ENCODE assay signal across 8 mouse cellular contexts in genomic region chr2:164784869-164785420, GRCm38 (mm10). TPM values are rescaled to one million over a fixed set of nuclear protein-coding genes. Genes with fewer than 3 reads are reported as not detected.
DNase-seq lines count a peak whose midpoint lies in the region; ATAC-seq lines count a peak whose summit lies in the region.

No protein-coding gene starts in this region.

- peak overlapping the region; percentile 72 for H3K9ac ChIP-seq in neural tube, embryonic 11.5 days (ENCODE audit: low read length)
- peak overlapping the region; percentile 82 for H3K9ac ChIP-seq in liver, embryonic 13.5 days

- no peaks in the 10 kb centered on the region for H3K4me1 ChIP-seq in neural tube, embryonic 11.5 days (ENCODE audit: control insufficient read depth, insufficient read depth, low read length)
- peaks cover 57% of the 10 kb centered on the region for H3K4me1 ChIP-seq in liver, embryonic 13.5 days (replicated peaks)

- H3K27me3 ChIP-seq in neural tube, embryonic 11.5 days (ENCODE audit: control insufficient read depth, insufficient read depth, low read length): no peaks in the 10 kb centered on the region
- peaks cover 49% of the 10 kb centered on the region for H3K27me3 ChIP-seq in liver, embryonic 13.5 days

- H3K36me3 ChIP-seq in neural tube, embryonic 11.5 days (ENCODE audit: control insufficient read depth, insufficient read depth, low read length): no peaks in the 10 kb centered on the region
- peaks cover 10% of the 10 kb centered on the region for H3K36me3 ChIP-seq in liver, embryonic 13.5 days

- H3K27ac ChIP-seq in neural tube, embryonic 11.5 days (ENCODE audit: low read depth, low read length): no peak overlapping the region
- H3K27ac ChIP-seq in liver, embryonic 13.5 days: peak overlapping the region; percentile 76

- peak overlapping the region; percentile 61 for H3K4me3 ChIP-seq in neural tube, embryonic 11.5 days (ENCODE audit: low read depth, low read length)
- peak overlapping the region; percentile 70 for H3K4me3 ChIP-seq in liver, embryonic 13.5 days (replicated peaks)

- peak overlapping the region; percentile 81 for H3K4me2 ChIP-seq in neural tube, embryonic 11.5 days (ENCODE audit: low read depth)
- H3K4me2 ChIP-seq in liver, embryonic 13.5 days: peak overlapping the region; percentile 99

- WGBS in neural tube, embryonic 11.5 days: 16% methylated on average over 7 of the region's 7 CpGs
- 6% methylated on average over 7 of the region's 7 CpGs for whole genome bisulfite sequencing in liver, embryonic 13.5 days (ENCODE audit: insufficient replicate concordance)

- intact Hi-C loops in left cerebral cortex, postnatal 14 days (cut with DNase I): no loop called here

- no peaks in the 10 kb centered on the region for H3K9me3 ChIP-seq in neural tube, embryonic 11.5 days (ENCODE audit: control insufficient read depth, low read length)
- no peaks in the 10 kb centered on the region for H3K9me3 ChIP-seq in liver, embryonic 13.5 days (replicated peaks)

- ATAC-seq in neural tube, embryonic 11.5 days (ENCODE audit: insufficient read depth, low FRiP score, low TSS enrichment): no peak
- ATAC-seq in liver, embryonic 13.5 days (ENCODE audit: low read depth): no peak

- DNase-seq in adrenal gland, adult 2 months: peak; percentile 44
- DNase-seq in adrenal gland, adult 8-10 months: no peak
- no peak for DNase-seq in neural tube, embryonic 11.5 days (ENCODE audit: low spot score)
- no peak for DNase-seq in neural tube, embryonic 10.5 days (ENCODE audit: extremely low spot score, low spot score)
- no peak for DNase-seq in liver, embryonic 13.5 days
- no peak for DNase-seq in right cerebral cortex, postnatal 36 days (ENCODE audit: low spot score in 2 of 2)
- no peak for DNase-seq in cerebellum, postnatal 4 days (ENCODE audit: low spot score in 2 of 2)
- DNase-seq in left cerebral cortex, postnatal 14 days (ENCODE audit: low spot score in 2 of 2): no peak

RNA-seq across cellular contexts. Expression of gene Snx21, which starts 0.7 kb away (rescaled TPM):
- total RNA-seq in adrenal gland, adult 2 months (2021): 10 to 100 TPM; 26.5 to 43.1 TPM
- 109 and 111 TPM in 2 replicates for polyA plus RNA-seq in adrenal gland, adult 2 months (2012; rRNA removed)
- 10 to 100 TPM; 34.5 to 58.3 (median 46.7) TPM for total RNA-seq in adrenal gland, adult 8-10 months (2022)
- polyA plus RNA-seq in neural tube, embryonic 11.5 days (2014; fragmentation: Nextera tagmentation; extraction: Ambion mirVana): 11.2 and 14.1 TPM in 2 replicates
- polyA plus RNA-seq in liver, embryonic 13.5 days (2015; fragmentation: Nextera tagmentation; extraction: Ambion mirVana): 4.1 TPM in 2 replicates
- total RNA-seq in left cerebral cortex, postnatal 14 days (2021): 10 to 100 TPM; 46.0 to 46.8 TPM

RNA-seq across cellular contexts. Expression of gene Tnnc2, which starts 5.2 kb away (rescaled TPM):
- not detected for total RNA-seq in adrenal gland, adult 2 months (2021)
- polyA plus RNA-seq in adrenal gland, adult 2 months (2012; rRNA removed): not detected in 2 replicates
- total RNA-seq in adrenal gland, adult 8-10 months (2022): not detected
- polyA plus RNA-seq in neural tube, embryonic 11.5 days (2014; fragmentation: Nextera tagmentation; extraction: Ambion mirVana): 43.2 and 55.4 TPM in 2 replicates
- 5.1 and 8.4 TPM in 2 replicates for polyA plus RNA-seq in liver, embryonic 13.5 days (2015; fragmentation: Nextera tagmentation; extraction: Ambion mirVana)
- total RNA-seq in left cerebral cortex, postnatal 14 days (2021): 1 to 10 TPM in 1 of 2 experiments, not detected in 1; 1.1 TPM

RNA-seq across cellular contexts. Expression of gene Ube2c, which starts 15.2 kb away (rescaled TPM):
- total RNA-seq in adrenal gland, adult 2 months (2021): 1 to 10 TPM; 2.5 to 5.2 TPM
- polyA plus RNA-seq in adrenal gland, adult 2 months (2012; rRNA removed): 7.1 and 9.1 TPM in 2 replicates
- 1 to 10 TPM; 1.1 to 5.1 (median 2.0) TPM for total RNA-seq in adrenal gland, adult 8-10 months (2022)
- polyA plus RNA-seq in neural tube, embryonic 11.5 days (2014; fragmentation: Nextera tagmentation; extraction: Ambion mirVana): 449 and 453 TPM in 2 replicates
- 762 and 764 TPM in 2 replicates for polyA plus RNA-seq in liver, embryonic 13.5 days (2015; fragmentation: Nextera tagmentation; extraction: Ambion mirVana)
- 1 to 10 TPM; 2.0 to 3.0 TPM for total RNA-seq in left cerebral cortex, postnatal 14 days (2021)

RNA-seq across cellular contexts. Expression of gene Acot8, which starts 19.7 kb away (rescaled TPM):
- total RNA-seq in adrenal gland, adult 2 months (2021): 10 to 100 TPM; 28.3 to 30.4 TPM
- 59.2 and 64.4 TPM in 2 replicates for polyA plus RNA-seq in adrenal gland, adult 2 months (2012; rRNA removed)
- 10 to 100 TPM; 32.9 to 46.5 (median 39.6) TPM for total RNA-seq in adrenal gland, adult 8-10 months (2022)
- polyA plus RNA-seq in neural tube, embryonic 11.5 days (2014; fragmentation: Nextera tagmentation; extraction: Ambion mirVana): 15.1 TPM in 2 replicates
- 18.8 and 20.3 TPM in 2 replicates for polyA plus RNA-seq in liver, embryonic 13.5 days (2015; fragmentation: Nextera tagmentation; extraction: Ambion mirVana)
- total RNA-seq in left cerebral cortex, postnatal 14 days (2021): 10 to 100 TPM; 25.8 to 27.7 TPM

RNA-seq across cellular contexts. Expression of gene Zswim3, which starts 20.0 kb away (rescaled TPM):
- total RNA-seq in adrenal gland, adult 2 months (2021): 1 to 10 TPM; 3.5 to 5.7 TPM
- 2.3 and 2.5 TPM in 2 replicates for polyA plus RNA-seq in adrenal gland, adult 2 months (2012; rRNA removed)
- total RNA-seq in adrenal gland, adult 8-10 months (2022): 1 to 10 TPM; 4.0 to 6.7 (median 5.7) TPM
- 12.9 and 14.0 TPM in 2 replicates for polyA plus RNA-seq in neural tube, embryonic 11.5 days (2014; fragmentation: Nextera tagmentation; extraction: Ambion mirVana)
- polyA plus RNA-seq in liver, embryonic 13.5 days (2015; fragmentation: Nextera tagmentation; extraction: Ambion mirVana): 4.3 and 5.1 TPM in 2 replicates
- 1 to 10 TPM; 7.7 to 8.3 TPM for total RNA-seq in left cerebral cortex, postnatal 14 days (2021)
